Mouse (Mus musculus): ENCODE results near the gene Dab1. TPM values are rescaled to one million over a fixed set of nuclear protein-coding genes. Genes with fewer than 3 reads are reported as not detected.

Dab1 gene
- polyA plus RNA-seq, 1 experiment: 0.26 TPM

DNA sequence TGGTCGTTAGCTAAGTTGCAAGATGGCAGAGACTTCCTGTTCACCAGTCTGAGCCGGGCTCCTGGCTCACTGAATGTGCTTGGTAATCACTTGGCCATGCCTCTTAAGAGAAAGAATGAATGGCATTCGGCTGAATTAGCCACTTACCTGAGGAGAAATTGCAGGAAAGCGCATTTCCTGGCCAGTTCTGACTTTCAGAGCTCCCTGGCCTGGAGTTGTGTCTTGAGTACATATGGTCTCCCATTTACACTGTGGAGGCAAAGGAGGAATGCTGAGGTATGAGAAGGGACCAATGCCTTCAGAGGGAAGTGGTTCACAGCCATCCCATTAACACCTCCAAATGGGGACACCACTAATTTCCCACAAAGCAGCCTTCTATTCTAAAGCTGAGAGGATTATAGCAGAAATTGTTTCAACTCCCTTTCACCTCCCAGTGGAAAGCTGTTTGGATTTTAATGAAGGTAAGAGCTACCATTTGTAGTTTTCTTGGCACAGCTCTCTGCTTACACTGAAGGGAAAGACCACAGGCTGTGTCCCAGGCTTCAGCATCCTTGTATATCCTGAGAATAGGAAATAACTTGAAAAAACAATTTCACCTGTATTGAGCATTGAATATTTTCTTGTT, 931.5 kb downstream of the Dab1 start:
- H3K36me3 ChIP-seq (ENCODE audit: control insufficient read depth, insufficient read depth, low read length): no peaks in the 10 kb centered on the region
- no peak for DNase-seq (ENCODE audit: low read depth in 1 of 2, low spot score in 2 of 2)
- H3K4me1 ChIP-seq (ENCODE audit: control insufficient read depth, insufficient read depth, insufficient read length): no peaks in the 10 kb centered on the region
- 66% methylated on average over 4 of the region's 4 CpGs for WGBS
- no peak overlapping the region for H3K27ac ChIP-seq (ENCODE audit: insufficient read depth, low read length)
- TF ChIP-seq CTCF (IDR thresholded peaks at IDR 0.05; ENCODE audit: extremely low read depth, insufficient read depth, insufficient read length, insufficient replicate concordance) (no peak), POLR2A (IDR thresholded peaks at IDR 0.05; ENCODE audit: low read depth, low read length) (no peak)
- H3K4me3 ChIP-seq (ENCODE audit: extremely low read depth, insufficient read depth, insufficient read length): no peak overlapping the region
- no peaks in the 10 kb centered on the region for H3K27me3 ChIP-seq (ENCODE audit: control insufficient read depth, insufficient read depth, low read length)

DNA sequence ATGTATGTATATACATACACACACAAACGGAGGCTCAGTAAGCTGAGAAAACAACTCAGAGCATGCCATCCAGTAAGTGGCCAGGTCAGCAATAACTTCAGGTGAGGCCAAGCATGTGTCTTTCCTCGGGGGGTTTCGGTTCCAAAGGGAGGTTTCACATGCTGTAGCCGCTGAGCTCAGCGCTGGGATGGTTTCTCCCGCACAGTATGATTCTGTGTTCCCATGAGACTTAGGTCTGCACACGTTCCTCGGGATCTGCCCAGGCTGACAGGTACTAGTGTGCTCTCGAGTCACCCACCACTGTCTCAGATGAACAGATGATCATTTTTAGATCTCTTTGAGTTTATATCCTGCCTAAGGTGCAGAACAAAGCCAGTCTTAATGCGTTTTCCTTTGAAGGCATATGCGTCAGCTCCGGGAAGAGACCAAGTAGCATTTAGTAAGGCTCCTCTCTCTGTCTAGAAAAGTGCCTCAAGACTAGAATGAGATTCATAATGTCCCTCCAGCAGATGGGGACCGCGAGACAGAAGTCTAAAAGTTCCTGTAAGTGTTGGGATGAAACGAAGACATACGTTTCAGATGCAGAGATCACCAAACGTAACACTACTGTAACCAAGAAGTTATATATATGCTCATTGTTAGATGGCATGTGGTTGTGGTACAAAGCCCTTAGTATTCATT, 932.4 kb downstream of the Dab1 start:
- no peak for DNase-seq (ENCODE audit: low read depth in 1 of 2, low spot score in 2 of 2)
- H3K4me3 ChIP-seq (ENCODE audit: extremely low read depth, insufficient read depth, insufficient read length): no peak overlapping the region
- WGBS: 88% methylated on average over 17 of the region's 17 CpGs
- no peaks in the 10 kb centered on the region for H3K4me1 ChIP-seq (ENCODE audit: control insufficient read depth, insufficient read depth, insufficient read length)
- TF ChIP-seq POLR2A (IDR thresholded peaks at IDR 0.05; ENCODE audit: low read depth, low read length): no peak
- no peak for TF ChIP-seq CTCF (IDR thresholded peaks at IDR 0.05; ENCODE audit: extremely low read depth, insufficient read depth, insufficient read length, insufficient replicate concordance)
- H3K36me3 ChIP-seq (ENCODE audit: control insufficient read depth, insufficient read depth, low read length): no peaks in the 10 kb centered on the region
- H3K27me3 ChIP-seq (ENCODE audit: control insufficient read depth, insufficient read depth, low read length): no peaks in the 10 kb centered on the region
- no peak overlapping the region for H3K27ac ChIP-seq (ENCODE audit: insufficient read depth, low read length)

DNA sequence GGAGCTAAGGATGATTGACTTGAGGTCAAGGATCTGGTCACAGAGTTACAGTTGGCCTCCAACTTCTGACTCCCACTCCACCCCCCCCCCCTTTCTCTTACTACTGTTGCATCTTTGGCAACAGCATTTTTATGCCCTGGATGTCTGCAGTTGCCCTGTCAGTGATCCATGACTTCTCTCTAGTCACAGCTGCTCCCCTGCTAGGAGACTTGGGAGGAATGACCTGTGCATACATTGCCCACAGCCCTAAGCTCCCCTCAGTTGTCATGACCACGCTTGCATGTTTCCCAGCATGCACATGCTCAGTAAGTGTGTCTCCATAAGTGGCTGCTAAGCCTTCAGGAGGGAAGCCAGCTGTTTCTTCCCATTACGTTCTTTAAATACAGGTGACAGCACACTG, 936.2 kb downstream of the Dab1 start:
- Histone ChIP-seq H3K27me3 (ENCODE audit: control insufficient read depth, insufficient read depth, low read length) (no peaks in the 10 kb centered on the region), H3K4me1 (ENCODE audit: control insufficient read depth, insufficient read depth, insufficient read length) (no peaks in the 10 kb centered on the region), H3K36me3 (ENCODE audit: control insufficient read depth, insufficient read depth, low read length) (no peaks in the 10 kb centered on the region), H3K27ac (ENCODE audit: insufficient read depth, low read length) (no peak overlapping the region), H3K4me3 (ENCODE audit: extremely low read depth, insufficient read depth, insufficient read length) (no peak overlapping the region)
- DNase-seq (ENCODE audit: low read depth in 1 of 2, low spot score in 2 of 2): no peak
- TF ChIP-seq POLR2A (IDR thresholded peaks at IDR 0.05; ENCODE audit: low read depth, low read length) (no peak), CTCF (IDR thresholded peaks at IDR 0.05; ENCODE audit: extremely low read depth, insufficient read depth, insufficient read length, insufficient replicate concordance) (no peak)
- WGBS: 76% methylated on average over 2 of the region's 2 CpGs

DNA sequence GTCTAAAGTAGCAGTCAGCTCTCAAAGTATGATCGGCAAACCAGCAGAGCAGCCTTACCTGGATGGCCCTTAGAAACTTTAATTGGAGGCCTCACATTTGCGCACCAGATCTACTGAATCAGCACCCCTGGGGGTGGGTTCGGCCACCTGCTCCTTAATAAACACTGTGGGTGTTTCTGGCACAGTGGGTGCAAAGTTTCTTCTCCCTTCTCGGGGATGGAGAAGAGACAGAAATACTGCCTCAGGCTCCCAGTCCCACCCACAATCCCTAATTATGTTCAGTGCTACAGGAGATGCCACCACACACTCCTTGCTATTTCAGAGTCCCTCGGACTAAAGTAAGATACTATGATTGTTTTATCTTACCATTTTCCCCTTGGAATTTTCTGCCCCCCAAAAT, 944.4 kb downstream of the Dab1 start:
- no peak for TF ChIP-seq POLR2A (IDR thresholded peaks at IDR 0.05; ENCODE audit: low read depth, low read length)
- TF ChIP-seq CTCF (IDR thresholded peaks at IDR 0.05; ENCODE audit: extremely low read depth, insufficient read depth, insufficient read length, insufficient replicate concordance): no peak
- H3K27me3 ChIP-seq (ENCODE audit: control insufficient read depth, insufficient read depth, low read length): no peaks in the 10 kb centered on the region
- no peak for DNase-seq (ENCODE audit: low read depth in 1 of 2, low spot score in 2 of 2)
- no peak overlapping the region for H3K27ac ChIP-seq (ENCODE audit: insufficient read depth, low read length)
- H3K4me3 ChIP-seq (ENCODE audit: extremely low read depth, insufficient read depth, insufficient read length): no peak overlapping the region
- no peaks in the 10 kb centered on the region for H3K4me1 ChIP-seq (ENCODE audit: control insufficient read depth, insufficient read depth, insufficient read length)
- no peaks in the 10 kb centered on the region for H3K36me3 ChIP-seq (ENCODE audit: control insufficient read depth, insufficient read depth, low read length)
- 87% methylated on average over 5 of the region's 5 CpGs for WGBS

DNA sequence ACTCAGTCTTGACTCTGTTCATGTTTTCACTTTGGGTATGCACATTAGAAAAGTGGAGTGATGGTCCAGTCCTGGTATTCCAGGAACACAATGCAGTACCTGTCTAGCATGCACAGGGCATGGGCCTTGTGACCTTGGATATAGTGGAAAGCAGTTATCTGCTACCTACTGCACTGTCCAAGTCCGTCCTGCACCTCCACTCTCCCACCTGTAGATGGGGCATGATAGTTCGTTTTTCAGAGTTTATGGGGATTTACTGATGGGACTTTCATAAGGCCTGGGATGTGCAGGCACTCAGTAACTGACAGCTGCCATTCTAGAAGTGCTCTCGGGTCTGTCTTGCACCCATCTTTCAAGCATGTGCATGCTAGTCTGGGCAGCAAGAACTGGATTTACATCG, 951.4 kb downstream of the Dab1 start:
- Histone ChIP-seq H3K27ac (ENCODE audit: insufficient read depth, low read length) (no peak overlapping the region), H3K4me1 (ENCODE audit: control insufficient read depth, insufficient read depth, insufficient read length) (no peaks in the 10 kb centered on the region), H3K36me3 (ENCODE audit: control insufficient read depth, insufficient read depth, low read length) (no peaks in the 10 kb centered on the region), H3K27me3 (ENCODE audit: control insufficient read depth, insufficient read depth, low read length) (no peaks in the 10 kb centered on the region), H3K4me3 (ENCODE audit: extremely low read depth, insufficient read depth, insufficient read length) (no peak overlapping the region)
- no peak for DNase-seq (ENCODE audit: low read depth in 1 of 2, low spot score in 2 of 2)
- WGBS: 74% methylated on average over 4 of the region's 4 CpGs
- no peak for TF ChIP-seq CTCF (IDR thresholded peaks at IDR 0.05; ENCODE audit: extremely low read depth, insufficient read depth, insufficient read length, insufficient replicate concordance)
- TF ChIP-seq POLR2A (IDR thresholded peaks at IDR 0.05; ENCODE audit: low read depth, low read length): no peak

DNA sequence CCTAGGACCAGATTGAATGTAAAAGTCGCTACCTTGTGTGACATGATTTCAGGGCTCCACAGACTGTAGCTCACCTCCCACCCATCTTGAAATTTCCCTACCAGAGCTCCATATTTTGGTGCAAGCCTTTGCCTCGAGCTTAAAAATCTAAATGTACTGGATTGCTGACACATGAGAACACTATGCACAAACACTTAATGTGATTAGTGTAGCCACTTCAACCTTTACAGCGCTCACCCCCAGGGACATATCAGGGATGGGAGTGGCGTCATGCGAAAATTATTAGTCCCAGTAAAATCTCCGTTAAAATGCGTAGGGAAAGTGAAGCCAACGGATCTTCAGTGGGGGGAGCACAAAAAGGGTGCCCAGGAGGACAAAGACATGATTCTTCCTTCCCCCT, 953.3 kb downstream of the Dab1 start:
- 86% methylated on average over 8 of the region's 8 CpGs for WGBS
- H3K4me3 ChIP-seq (ENCODE audit: extremely low read depth, insufficient read depth, insufficient read length): no peak overlapping the region
- H3K27ac ChIP-seq (ENCODE audit: insufficient read depth, low read length): no peak overlapping the region
- no peaks in the 10 kb centered on the region for H3K4me1 ChIP-seq (ENCODE audit: control insufficient read depth, insufficient read depth, insufficient read length)
- H3K36me3 ChIP-seq (ENCODE audit: control insufficient read depth, insufficient read depth, low read length): no peaks in the 10 kb centered on the region
- TF ChIP-seq CTCF (IDR thresholded peaks at IDR 0.05; ENCODE audit: extremely low read depth, insufficient read depth, insufficient read length, insufficient replicate concordance): no peak
- no peak for TF ChIP-seq POLR2A (IDR thresholded peaks at IDR 0.05; ENCODE audit: low read depth, low read length)
- DNase-seq (ENCODE audit: low read depth in 1 of 2, low spot score in 2 of 2): no peak
- H3K27me3 ChIP-seq (ENCODE audit: control insufficient read depth, insufficient read depth, low read length): no peaks in the 10 kb centered on the region

DNA sequence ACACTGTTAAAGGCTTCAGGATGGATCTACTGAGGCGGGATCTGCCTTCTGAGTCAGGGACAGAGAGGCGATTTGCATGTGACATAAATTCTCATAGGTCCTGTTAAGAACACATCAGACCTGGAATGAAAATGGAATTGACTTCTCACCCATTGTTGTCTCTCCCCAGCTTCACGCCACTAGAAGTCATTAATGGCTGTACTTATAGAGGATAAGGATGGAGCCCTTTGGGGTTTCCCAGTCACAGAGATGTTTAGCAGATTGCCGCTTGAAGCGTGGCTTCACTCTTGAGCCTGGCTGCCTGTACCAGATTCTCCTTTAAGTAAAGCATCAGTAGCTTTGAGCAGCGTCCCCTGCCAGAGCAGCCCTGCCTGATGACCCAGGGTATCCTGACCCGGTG, 954.3 kb downstream of the Dab1 start:
- H3K27ac ChIP-seq (ENCODE audit: insufficient read depth, low read length): no peak overlapping the region
- DNase-seq (ENCODE audit: low read depth in 1 of 2, low spot score in 2 of 2): no peak
- H3K27me3 ChIP-seq (ENCODE audit: control insufficient read depth, insufficient read depth, low read length): no peaks in the 10 kb centered on the region
- WGBS: 89% methylated on average over 7 of the region's 7 CpGs
- no peaks in the 10 kb centered on the region for H3K36me3 ChIP-seq (ENCODE audit: control insufficient read depth, insufficient read depth, low read length)
- H3K4me3 ChIP-seq (ENCODE audit: extremely low read depth, insufficient read depth, insufficient read length): no peak overlapping the region
- no peaks in the 10 kb centered on the region for H3K4me1 ChIP-seq (ENCODE audit: control insufficient read depth, insufficient read depth, insufficient read length)
- TF ChIP-seq CTCF (IDR thresholded peaks at IDR 0.05; ENCODE audit: extremely low read depth, insufficient read depth, insufficient read length, insufficient replicate concordance): no peak
- TF ChIP-seq POLR2A (IDR thresholded peaks at IDR 0.05; ENCODE audit: low read depth, low read length): no peak

All from spleen, adult 2 months (tissue).